Mouse (Mus musculus): ENCODE measurements around the gene Ubr1. TPM values are rescaled to one million over a fixed set of nuclear protein-coding genes. Genes with fewer than 3 reads are reported as not detected.
A peak's percentile ranks its signal among the peaks of the same experiment; 100 is the strongest.
"Not testable (repeated sequence)": the region's sequence is repeated elsewhere in the genome, so short reads cannot be mapped to it uniquely, and the experiment has no call there.

Ubr1 gene
- polyA plus RNA-seq, 1 experiment from 2014 or later = 5.4 TPM

- Histone ChIP-seq H3K4me3 (ENCODE audit: inconsistent target) (no peak overlapping the region), H3K36me3 (ENCODE audit: inconsistent target) (no peaks in the 10 kb centered on the region), H3K27ac (no peak overlapping the region), H3K79me2 (ENCODE audit: inconsistent target) (no peaks in the 10 kb centered on the region)
- 100% methylated on average over 1 of the region's 1 CpGs for WGBS (ENCODE audit: missing documents)
Measured at GRCm38 (mm10) chr2:120985241-120985640, 14.7 kb upstream of the Ubr1 start.

GRCm38 (mm10) chr2:120983611-120984010, 13.1 kb upstream of the Ubr1 start:
- H3K27ac ChIP-seq = no peak overlapping the region
- H3K79me2 ChIP-seq (ENCODE audit: inconsistent target) = no peaks in the 10 kb centered on the region
- H3K4me3 ChIP-seq (ENCODE audit: inconsistent target) = no peak overlapping the region
- H3K36me3 ChIP-seq (ENCODE audit: inconsistent target) = no peaks in the 10 kb centered on the region
- 100% methylated on average over 2 of the region's 2 CpGs for WGBS (ENCODE audit: missing documents)

- H3K27ac ChIP-seq = no peak overlapping the region
- no peak overlapping the region for H3K4me3 ChIP-seq (ENCODE audit: inconsistent target)
- 90% methylated on average over 2 of the region's 2 CpGs for WGBS (ENCODE audit: missing documents)
- H3K79me2 ChIP-seq (ENCODE audit: inconsistent target) = no peaks in the 10 kb centered on the region
- H3K36me3 ChIP-seq (ENCODE audit: inconsistent target) = no peaks in the 10 kb centered on the region
Measured at GRCm38 (mm10) chr2:120980861-120981260, 10.3 kb upstream of the Ubr1 start.

- WGBS (ENCODE audit: missing documents) = 86% methylated on average over 1 of the region's 1 CpGs
- Histone ChIP-seq H3K36me3 (ENCODE audit: inconsistent target) (no peaks in the 10 kb centered on the region), H3K79me2 (ENCODE audit: inconsistent target) (no peaks in the 10 kb centered on the region), H3K4me3 (ENCODE audit: inconsistent target) (no peak overlapping the region), H3K27ac (no peak overlapping the region)
Measured at GRCm38 (mm10) chr2:120979819-120980218, 9.3 kb upstream of the Ubr1 start.

- WGBS (ENCODE audit: missing documents) = 100% methylated on average over 2 of the region's 2 CpGs
Measured at GRCm38 (mm10) chr2:120978693-120979037, 8.2 kb upstream of the Ubr1 start.

GRCm38 (mm10) chr2:120977926-120978692, 7.6 kb upstream of the Ubr1 start:
- WGBS (ENCODE audit: missing documents) = 93% methylated on average over 8 of the region's 8 CpGs
- Histone ChIP-seq H3K79me2 (ENCODE audit: inconsistent target) (no peaks in the 10 kb centered on the region), H3K27ac (no peak overlapping the region)

More at GRCm38 (mm10) chr2:120978693-120979037, 8.2 kb upstream of the Ubr1 start:
- Histone ChIP-seq H3K4me3 (ENCODE audit: inconsistent target) (no peak overlapping the region), H3K36me3 (ENCODE audit: inconsistent target) (no peaks in the 10 kb centered on the region), H3K27ac (no peak overlapping the region), H3K79me2 (ENCODE audit: inconsistent target) (no peaks in the 10 kb centered on the region)

GRCm38 (mm10) chr2:120976990-120977925, 6.7 kb upstream of the Ubr1 start, which contains the start of gene Tmem62:
Gene Tmem62, plus strand, starts transcription at chr2:120977017.
- H3K36me3 ChIP-seq (ENCODE audit: inconsistent target) = no peaks in the 10 kb centered on the region
- H3K4me3 ChIP-seq (ENCODE audit: inconsistent target) = peak within 1 kb of the TSS; percentile 51
- H3K27ac ChIP-seq = no peak within 1 kb of the TSS
- 3% methylated on average over 70 of the region's 71 CpGs for WGBS (ENCODE audit: missing documents)
- no peaks in the 10 kb centered on the region for H3K79me2 ChIP-seq (ENCODE audit: inconsistent target)

More at GRCm38 (mm10) chr2:120977926-120978692, 7.6 kb upstream of the Ubr1 start:
- Histone ChIP-seq H3K4me3 (ENCODE audit: inconsistent target) (peak overlapping the region; percentile 27), H3K36me3 (ENCODE audit: inconsistent target) (no peaks in the 10 kb centered on the region)

GRCm38 (mm10) chr2:120976308-120976707, 5.8 kb upstream of the Ubr1 start:
- WGBS (ENCODE audit: missing documents) = 73% methylated on average over 4 of the region's 4 CpGs

GRCm38 (mm10) chr2:120972964-120973363, 2.4 kb upstream of the Ubr1 start:
- no peak overlapping the region for H3K27ac ChIP-seq
- peaks cover 23% of the 10 kb centered on the region; the same call in 1 of the 2 replicates for H3K79me2 ChIP-seq (ENCODE audit: inconsistent target)
- H3K36me3 ChIP-seq (ENCODE audit: inconsistent target) = no peaks in the 10 kb centered on the region
- H3K4me3 ChIP-seq (ENCODE audit: inconsistent target) = no peak overlapping the region
- WGBS (ENCODE audit: missing documents) = 40% methylated on average over 4 of the region's 5 CpGs

More at GRCm38 (mm10) chr2:120976308-120976707, 5.8 kb upstream of the Ubr1 start:
- Histone ChIP-seq H3K4me3 (ENCODE audit: inconsistent target) (peak overlapping the region; percentile 51), H3K27ac (no peak overlapping the region), H3K79me2 (ENCODE audit: inconsistent target) (no peaks in the 10 kb centered on the region), H3K36me3 (ENCODE audit: inconsistent target) (no peaks in the 10 kb centered on the region)

GRCm38 (mm10) chr2:120972257-120972656, 1.7 kb upstream of the Ubr1 start:
- 92% methylated on average over 1 of the region's 8 CpGs for WGBS (ENCODE audit: missing documents)
- not testable (repeated sequence) for H3K27ac ChIP-seq; H3K4me3 ChIP-seq (ENCODE audit: inconsistent target); H3K36me3 ChIP-seq (ENCODE audit: inconsistent target)
- peaks cover 31% of the 10 kb centered on the region; the same call in 1 of the 2 replicates for H3K79me2 ChIP-seq (ENCODE audit: inconsistent target)

GRCm38 (mm10) chr2:120971766-120972165, 1.3 kb upstream of the Ubr1 start:
- WGBS (ENCODE audit: missing documents) = 91% methylated on average over 4 of the region's 4 CpGs
- peaks cover 35% of the 10 kb centered on the region for H3K79me2 ChIP-seq (ENCODE audit: inconsistent target)
- no peak overlapping the region for H3K4me3 ChIP-seq (ENCODE audit: inconsistent target)
- H3K27ac ChIP-seq = no peak overlapping the region
- no peaks in the 10 kb centered on the region for H3K36me3 ChIP-seq (ENCODE audit: inconsistent target)

GRCm38 (mm10) chr2:120970045-120970539, 423 bp downstream of the Ubr1 start:
- peak overlapping the region; percentile 88 for H3K4me3 ChIP-seq (ENCODE audit: inconsistent target)
- peaks cover 52% of the 10 kb centered on the region for H3K79me2 ChIP-seq (ENCODE audit: inconsistent target)
- 2% methylated on average over 23 of the region's 23 CpGs for WGBS (ENCODE audit: missing documents)
- H3K36me3 ChIP-seq (ENCODE audit: inconsistent target) = no peaks in the 10 kb centered on the region
- H3K27ac ChIP-seq = no peak overlapping the region

- Histone ChIP-seq H3K4me3 (ENCODE audit: inconsistent target) (no peak overlapping the region), H3K36me3 (ENCODE audit: inconsistent target) (no peaks in the 10 kb centered on the region; the same call in 1 of the 2 replicates), H3K27ac (no peak overlapping the region), H3K79me2 (ENCODE audit: inconsistent target) (peaks cover 58% of the 10 kb centered on the region)
- 95% methylated on average over 3 of the region's 3 CpGs for WGBS (ENCODE audit: missing documents)
Measured at GRCm38 (mm10) chr2:120965486-120965885, 5.0 kb downstream of the Ubr1 start.

GRCm38 (mm10) chr2:120963110-120963509, 7.4 kb downstream of the Ubr1 start:
- H3K36me3 ChIP-seq (ENCODE audit: inconsistent target) = no peaks in the 10 kb centered on the region; the same call in 1 of the 2 replicates
- WGBS (ENCODE audit: missing documents) = 77% methylated on average over 7 of the region's 7 CpGs

More at GRCm38 (mm10) chr2:120963110-120963509, 7.4 kb downstream of the Ubr1 start:
- Histone ChIP-seq H3K4me3 (ENCODE audit: inconsistent target) (no peak overlapping the region), H3K27ac (no peak overlapping the region), H3K79me2 (ENCODE audit: inconsistent target) (peaks cover 36% of the 10 kb centered on the region)

Measured in macrophage (primary cell).